Mouse (Mus musculus) cortical plate, adult 2 months (tissue): Measurements from ENCODE around the gene Car8. TPM values are rescaled to one million over a fixed set of nuclear protein-coding genes. Genes with fewer than 3 reads are reported as not detected.
"Not testable (repeated sequence)": the region's sequence is repeated elsewhere in the genome, so short reads cannot be mapped to it uniquely, and the experiment has no call there.

Source experiments
- H3K27ac ChIP-seq: fragments of 200-500 bp; 2 replicates; pipeline ENCODE4 v1.5.1; 2012; ENCODE audit warnings: low read length, control low read depth, inconsistent platforms; ENCODE audit not compliant: insufficient read depth
- H3K4me1 ChIP-seq: fragments of 200-500 bp; 2 replicates; pipeline ENCODE4 v1.6.1; 2011; ENCODE audit warnings: low read length; ENCODE audit not compliant: control insufficient read depth, insufficient read depth
- H3K4me3 ChIP-seq: fragments of 200-500 bp; 2 replicates; pipeline ENCODE4 v1.5.1; 2011; ENCODE audit warnings: mild to moderate bottlenecking, low read length, control low read depth; ENCODE audit not compliant: insufficient read depth
- CTCF ChIP-seq: fragments of 200-500 bp; IDR thresholded peaks from 2 replicates; pipeline ENCODE4 v1.5.1; 2011; ENCODE audit warnings: mild to moderate bottlenecking, control low read depth, low read length; ENCODE audit not compliant: insufficient read depth; ENCODE audit errors: extremely low read depth
- POLR2A ChIP-seq: fragments of 200-500 bp; IDR thresholded peaks from 2 replicates; pipeline ENCODE4 v1.6.1; 2011; ENCODE audit warnings: mild to moderate bottlenecking, low read length, control low read depth; ENCODE audit not compliant: insufficient read depth; ENCODE audit errors: extremely low read depth
- polyA plus RNA-seq: library from polyadenylated mRNA; depleted of rRNA; stranded (reverse); fragments of >200 nt; gene quantifications from 2 replicates; pipeline ENCODE4 v1.2.3, GENCODE M21; 2012

Gene Car8
- polyA plus RNA-seq, 1 experiment, result 8.9 TPM

- H3K4me3 ChIP-seq, result no peak overlapping the region
- TF ChIP-seq CTCF, result no peak
- no peak for TF ChIP-seq POLR2A
- no peaks in the 10 kb centered on the region for H3K4me1 ChIP-seq
- no peak overlapping the region for H3K27ac ChIP-seq
Observed at GRCm38 (mm10) chr4:8137403-8137802, 101.4 kb downstream of the Car8 start.

- H3K27ac ChIP-seq, result no peak overlapping the region
- no peak overlapping the region for H3K4me3 ChIP-seq
- TF ChIP-seq CTCF, result no peak
- no peak for TF ChIP-seq POLR2A
- H3K4me1 ChIP-seq, result no peaks in the 10 kb centered on the region
Observed at GRCm38 (mm10) chr4:8132024-8132423, 106.8 kb downstream of the Car8 start.

- TF ChIP-seq CTCF, result no peak
- TF ChIP-seq POLR2A, result no peak
- H3K4me3 ChIP-seq, result no peak overlapping the region
- no peak overlapping the region for H3K27ac ChIP-seq
- H3K4me1 ChIP-seq, result no peaks in the 10 kb centered on the region
Observed at GRCm38 (mm10) chr4:8113558-8113957, 125.3 kb downstream of the Car8 start.

GRCm38 (mm10) chr4:8111891-8112290 lies 127.0 kb downstream of the Car8 start:
- Histone ChIP-seq H3K27ac (no peak overlapping the region), H3K4me3 (no peak overlapping the region), H3K4me1 (no peaks in the 10 kb centered on the region)
- TF ChIP-seq CTCF (no peak), POLR2A (no peak)

GRCm38 (mm10) chr4:8109906-8110567 lies 128.8 kb downstream of the Car8 start:
- Histone ChIP-seq H3K4me1 (no peaks in the 10 kb centered on the region), H3K4me3 (0 out of 2 replicates have a peak overlapping the region, but pooled peaks have one; percentile 9), H3K27ac (no peak overlapping the region)
- no peak for TF ChIP-seq CTCF
- TF ChIP-seq POLR2A, result no peak

GRCm38 (mm10) chr4:8101466-8101865 lies 137.4 kb downstream of the Car8 start:
- Histone ChIP-seq H3K4me1 (no peaks in the 10 kb centered on the region), H3K27ac (no peak overlapping the region), H3K4me3 (no peak overlapping the region)
- no peak for TF ChIP-seq CTCF
- no peak for TF ChIP-seq POLR2A

GRCm38 (mm10) chr4:8098084-8098483 lies 140.8 kb downstream of the Car8 start:
- TF ChIP-seq CTCF (no peak), POLR2A (no peak)
- H3K4me3 ChIP-seq, result no peak overlapping the region
- no peaks in the 10 kb centered on the region for H3K4me1 ChIP-seq
- no peak overlapping the region for H3K27ac ChIP-seq

- Histone ChIP-seq H3K4me3 (no peak overlapping the region), H3K27ac (no peak overlapping the region), H3K4me1 (no peaks in the 10 kb centered on the region)
- no peak for TF ChIP-seq CTCF
- TF ChIP-seq POLR2A, result no peak
Observed at GRCm38 (mm10) chr4:8097683-8098082, 141.2 kb downstream of the Car8 start.

- H3K27ac ChIP-seq, H3K4me3 ChIP-seq, H3K4me1 ChIP-seq: not testable (repeated sequence)
Observed at GRCm38 (mm10) chr4:8093566-8093965, 145.3 kb downstream of the Car8 start.
